Mouse (Mus musculus) T-helper 1 cell (primary cell): Measurements from ENCODE around the gene Kif20b.

Source experiments
- in situ Hi-C: fragments of 300-600 bp; cut with MboI, MseI; formaldehyde crosslinking; loops from one replicate; pipeline ENCODE4 v1.15.1; 2025; ENCODE audit warnings: high pct_unique_total_duplicates

Gene Kif20b

DNA sequence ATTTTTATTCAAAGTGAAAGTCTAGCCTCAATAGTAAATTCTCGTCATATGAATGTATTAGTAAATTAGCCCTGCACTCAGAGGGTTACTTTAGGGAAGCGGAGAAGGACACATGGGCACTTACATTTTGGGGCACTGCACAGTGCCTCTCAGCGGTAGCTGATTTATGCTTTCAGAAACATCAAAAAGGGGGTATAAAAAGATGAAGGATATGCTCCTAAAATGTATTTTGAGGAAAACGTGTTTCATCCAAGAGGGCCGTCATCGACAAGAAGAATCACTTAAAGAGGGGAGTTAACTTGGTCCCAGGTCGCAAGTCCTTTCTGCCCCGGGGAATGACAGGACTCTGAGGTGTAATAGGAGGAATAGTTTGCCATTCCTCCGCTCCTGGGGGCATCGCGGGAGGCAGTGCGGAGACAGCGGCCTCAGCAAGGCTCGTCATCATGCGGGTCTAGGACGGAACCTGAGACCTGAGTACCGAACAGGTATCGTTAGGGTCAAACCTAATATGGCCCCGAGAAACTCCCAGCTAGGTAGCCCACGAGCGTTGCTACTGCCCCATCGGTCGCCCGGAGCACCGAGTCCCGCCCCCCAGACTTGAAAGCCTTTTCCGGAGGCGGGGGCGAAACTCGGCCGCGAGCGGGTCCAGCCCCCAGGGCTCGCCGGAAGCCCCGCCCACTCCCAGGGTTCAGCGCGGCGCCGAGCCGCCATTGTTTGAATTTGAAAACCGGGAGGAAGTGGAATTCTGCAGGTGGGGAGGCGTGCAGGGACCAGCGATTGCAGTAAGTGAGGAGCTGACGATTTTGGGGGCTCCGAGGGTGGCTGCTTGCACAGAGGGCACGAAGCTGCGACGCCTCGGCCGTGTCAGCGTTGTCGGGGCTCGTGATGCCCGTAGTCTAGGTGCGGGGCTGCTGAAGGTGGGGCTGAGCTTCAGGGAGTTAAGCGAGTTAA lies at the start of gene Kif20b:
TSS of gene Kif20b (plus strand) at position 710 of the 951 bp plus-strand sequence.
- in situ Hi-C loops = no loop called here

DNA sequence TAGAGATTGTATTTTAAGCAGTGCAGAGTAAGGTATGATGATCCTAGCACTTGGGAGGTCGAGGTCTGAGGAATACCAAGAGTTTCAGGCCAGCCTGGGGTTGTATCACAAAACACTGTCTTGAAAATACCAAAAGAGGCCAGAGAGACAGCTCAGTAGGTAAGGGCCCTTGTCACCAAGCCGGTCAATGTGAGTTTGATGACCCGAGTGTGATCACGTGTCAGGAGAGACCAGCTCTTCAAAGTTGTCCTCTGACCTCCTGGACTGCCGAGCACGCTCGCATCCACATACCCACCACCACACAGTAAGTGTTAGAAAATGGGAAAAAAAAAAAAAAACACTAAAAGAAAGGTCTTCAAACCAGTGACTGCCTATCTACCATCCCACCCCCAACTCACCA lies 45.5 kb upstream of the Kif20b start:
- in situ Hi-C loops = no loop called here

- in situ Hi-C loops = no loop called here
Observed at GRCm38 (mm10) chr19:34877898-34878602, 44.1 kb upstream of the Kif20b start.

GRCm38 (mm10) chr19:34878603-34879541 lies 43.3 kb upstream of the Kif20b start, which contains the start of gene Pank1:
Gene Pank1, minus strand, starts transcription at chr19:34879455.
- in situ Hi-C loops = no loop called here

GRCm38 (mm10) chr19:34879624-34880023 lies 42.5 kb upstream of the Kif20b start:
- in situ Hi-C loops = loop anchor here (10.0 kb wide), 1 partner anchor 195 kb away; no protein-coding TSS in a partner anchor

- in situ Hi-C loops = loop anchor here (10.0 kb wide), 1 partner anchor 196 kb away; no protein-coding TSS in a partner anchor
Observed at GRCm38 (mm10) chr19:34881160-34881559, 41.0 kb upstream of the Kif20b start.

DNA sequence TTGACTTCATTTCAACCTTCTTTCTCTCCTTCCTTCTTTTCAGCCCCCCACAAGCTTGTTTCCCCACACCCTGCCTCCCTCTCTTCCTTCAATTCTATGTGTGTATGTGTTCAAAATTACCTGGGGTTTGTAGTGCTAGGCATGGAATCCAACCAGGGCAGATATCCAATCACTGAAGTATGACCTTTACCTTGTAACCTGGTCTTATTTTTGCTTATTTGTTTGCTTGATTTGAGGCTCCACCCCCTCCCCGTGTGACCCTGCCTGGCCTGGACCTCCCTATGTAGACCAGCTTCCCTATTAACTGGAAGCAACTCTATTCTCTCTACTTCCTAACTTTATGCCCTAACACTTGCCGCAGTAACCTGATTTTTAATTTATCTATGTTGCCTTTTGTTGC lies 39.7 kb upstream of the Kif20b start:
- in situ Hi-C loops = loop anchor here (10.0 kb wide), 1 partner anchor 198 kb away; no protein-coding TSS in a partner anchor

DNA sequence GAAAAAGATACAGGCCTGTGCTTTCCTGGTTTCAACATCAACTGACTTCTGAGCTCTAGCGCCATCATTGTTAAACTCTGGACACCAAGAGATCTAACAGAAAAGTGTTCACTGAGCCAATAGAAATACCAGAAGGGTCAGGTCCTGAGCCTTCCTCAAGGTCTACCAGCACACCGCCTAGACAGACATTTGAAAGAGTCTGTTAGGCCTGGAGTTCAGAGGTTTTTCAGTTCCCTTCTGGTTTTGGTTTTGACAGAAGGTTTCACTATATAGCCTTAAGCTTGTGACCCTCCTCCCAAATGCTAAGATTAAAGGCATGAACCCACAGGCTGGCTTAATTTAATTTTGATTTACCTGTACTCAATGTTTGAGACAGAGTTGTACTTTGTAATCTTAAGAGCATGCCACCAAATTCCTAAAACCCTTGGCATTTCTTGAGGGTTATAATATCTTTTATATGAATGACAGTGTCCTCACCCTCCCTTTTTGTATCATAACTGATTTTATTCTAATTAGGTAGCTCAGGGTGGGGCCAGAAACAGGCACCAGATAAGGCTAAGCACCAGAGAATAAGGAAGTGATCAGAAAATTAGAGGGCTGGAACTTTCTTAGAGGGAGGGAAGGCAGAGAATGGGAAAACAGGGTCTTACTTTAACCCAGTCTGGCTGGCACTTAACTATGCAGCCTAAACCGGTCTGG lies 38.5 kb upstream of the Kif20b start:
- in situ Hi-C loops = loop anchor here (10.0 kb wide), 1 partner anchor 199 kb away; no protein-coding TSS in a partner anchor

DNA sequence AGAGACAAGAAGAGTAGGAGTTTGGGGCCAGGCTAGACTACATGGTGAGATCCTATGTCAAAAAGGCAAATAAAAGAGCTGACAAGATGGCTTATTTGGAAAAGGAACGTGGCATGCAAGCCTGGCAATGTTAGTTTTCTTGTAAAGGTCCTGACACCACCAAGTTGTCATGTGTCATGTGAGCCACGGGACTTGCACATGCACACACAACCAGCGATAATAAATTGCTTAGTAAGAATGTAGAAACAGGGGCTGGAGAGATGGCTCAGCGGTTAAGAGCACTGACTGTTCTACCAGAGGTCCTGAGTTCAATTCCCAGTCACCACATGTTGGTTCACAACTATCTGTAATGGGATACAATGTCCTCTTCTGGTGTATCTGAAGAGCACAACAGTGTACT lies 35.8 kb upstream of the Kif20b start:
- in situ Hi-C loops = loop anchor here (10.0 kb wide), 1 partner anchor 202 kb away; no protein-coding TSS in a partner anchor

- in situ Hi-C loops = no loop called here
Observed at GRCm38 (mm10) chr19:34890981-34891380, 31.2 kb upstream of the Kif20b start.

GRCm38 (mm10) chr19:34891590-34891989 lies 30.6 kb upstream of the Kif20b start:
- in situ Hi-C loops = no loop called here

DNA sequence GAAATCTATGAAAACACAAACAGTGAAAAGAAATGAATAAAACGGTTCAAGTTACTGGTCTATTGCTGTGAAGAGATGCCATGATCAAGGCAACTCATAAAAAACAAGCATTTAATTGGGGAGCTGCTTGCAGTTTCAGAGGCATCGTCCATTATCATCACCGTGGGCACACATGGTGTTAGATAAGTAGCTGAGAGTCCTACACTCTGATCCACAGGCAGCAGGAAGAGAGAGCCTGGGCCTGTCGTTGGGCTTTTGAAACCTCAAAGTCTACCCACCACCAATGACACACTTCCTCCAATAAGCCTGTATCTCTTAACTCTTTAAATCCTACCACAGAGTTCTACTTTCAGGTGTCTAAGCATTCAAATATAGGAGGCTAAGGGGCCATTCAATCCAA lies 27.1 kb upstream of the Kif20b start:
- in situ Hi-C loops = no loop called here

GRCm38 (mm10) chr19:34897082-34897965 lies 24.8 kb upstream of the Kif20b start:
- in situ Hi-C loops = no loop called here

DNA sequence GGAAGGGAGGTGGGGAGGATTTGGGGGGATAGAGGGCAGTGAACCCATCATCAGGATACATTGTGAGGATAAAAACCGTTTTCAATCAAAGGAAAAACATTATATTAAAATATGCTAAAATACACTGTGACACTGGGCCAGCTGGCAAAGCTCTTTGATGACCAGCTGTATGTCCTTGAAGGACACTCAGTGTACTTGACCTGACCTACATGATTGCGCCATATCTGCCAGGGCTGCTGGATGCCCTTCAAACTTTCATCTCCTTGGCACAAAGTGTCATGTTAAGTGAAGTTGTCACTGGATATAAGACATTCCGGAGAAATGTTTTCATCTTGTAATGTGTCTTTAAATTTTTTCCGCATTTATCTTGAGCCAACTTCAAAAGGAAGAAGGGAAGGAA lies 23.2 kb upstream of the Kif20b start:
- in situ Hi-C loops = no loop called here

DNA sequence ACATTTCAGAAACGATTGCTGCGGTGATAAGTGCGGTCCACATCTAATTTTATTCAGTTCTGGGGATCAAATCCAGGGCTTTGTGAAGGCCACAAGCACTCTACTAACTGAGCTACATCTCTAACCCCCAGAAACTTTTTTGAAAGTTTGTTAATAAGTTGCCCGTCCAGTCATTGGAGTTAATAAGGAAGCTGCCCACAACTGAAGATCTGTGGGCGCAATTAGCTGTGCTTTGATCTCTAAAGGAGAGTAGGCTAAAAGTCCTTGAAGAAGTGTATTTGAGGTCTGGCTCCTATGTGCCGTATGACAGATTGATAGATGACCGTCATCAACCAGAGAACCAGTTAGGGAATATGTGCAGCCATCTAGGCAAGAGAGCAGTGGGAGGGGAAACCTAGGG lies 20.9 kb upstream of the Kif20b start:
- in situ Hi-C loops = no loop called here

GRCm38 (mm10) chr19:34901735-34902134 lies 20.4 kb upstream of the Kif20b start:
- in situ Hi-C loops = no loop called here

DNA sequence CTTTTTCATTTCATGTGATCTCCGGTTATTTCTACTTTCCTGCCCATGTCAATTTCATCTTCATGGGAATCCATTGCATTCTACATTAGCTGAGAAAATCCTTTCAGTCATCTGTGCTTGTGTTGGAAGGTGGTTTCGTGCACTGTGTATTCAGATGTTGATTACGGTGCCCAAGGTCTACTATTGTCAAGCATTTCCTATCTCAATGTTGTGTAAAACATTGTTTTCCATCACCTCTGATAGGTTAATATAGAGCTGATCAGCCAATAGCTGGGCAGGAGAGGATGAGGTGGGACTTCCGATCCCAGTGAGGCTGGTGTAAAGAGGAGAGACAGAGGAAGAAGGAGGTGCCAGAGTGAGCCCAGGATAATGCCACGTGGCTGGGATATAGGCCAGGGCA lies 18.1 kb upstream of the Kif20b start:
- in situ Hi-C loops = no loop called here

DNA sequence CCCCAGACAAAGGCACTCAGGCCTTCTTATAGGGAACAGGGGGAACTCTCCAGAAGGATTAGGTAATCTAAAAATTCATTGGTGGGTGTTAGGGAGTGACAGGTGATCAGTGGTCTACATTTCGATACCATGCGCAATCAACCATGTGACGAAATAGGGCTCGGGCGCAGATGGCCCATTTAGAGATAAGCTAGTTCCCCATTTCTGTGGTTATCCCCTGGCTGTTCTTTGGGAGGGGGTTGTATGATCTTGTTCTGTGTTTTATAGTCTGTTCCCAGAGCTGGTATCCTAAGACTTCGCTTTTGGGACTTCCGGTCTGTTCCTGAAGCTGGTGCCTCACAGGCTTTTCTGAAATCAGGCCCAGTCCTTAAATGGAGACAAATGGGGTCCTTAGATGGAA lies 16.7 kb upstream of the Kif20b start:
- in situ Hi-C loops = loop anchor here (5.0 kb wide), 1 partner anchor 503 kb away; no protein-coding TSS in a partner anchor

DNA sequence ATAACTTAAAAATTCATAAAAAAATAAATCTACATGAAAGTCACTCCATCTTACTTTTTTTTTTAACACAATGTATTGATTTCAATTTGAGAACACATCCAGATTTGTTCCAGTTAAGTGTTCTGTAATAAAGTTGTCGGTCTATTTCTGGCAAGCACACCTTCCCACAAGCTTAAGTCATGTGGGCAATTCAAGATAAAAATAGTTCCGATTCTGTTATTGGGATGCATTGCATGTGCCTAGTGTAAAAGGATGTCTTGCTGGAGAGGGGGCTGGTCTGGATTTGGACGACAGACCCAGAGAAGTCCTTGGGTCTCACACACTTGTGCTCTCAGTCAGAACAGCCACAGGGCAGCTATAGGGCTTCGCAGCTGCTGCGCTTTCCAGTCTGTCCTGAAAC lies 15.4 kb upstream of the Kif20b start:
- in situ Hi-C loops = loop anchor here (5.0 kb wide), 1 partner anchor 504 kb away; no protein-coding TSS in a partner anchor
